ENCODE assay signal across 9 mouse cellular contexts in the genomic region with DNA sequence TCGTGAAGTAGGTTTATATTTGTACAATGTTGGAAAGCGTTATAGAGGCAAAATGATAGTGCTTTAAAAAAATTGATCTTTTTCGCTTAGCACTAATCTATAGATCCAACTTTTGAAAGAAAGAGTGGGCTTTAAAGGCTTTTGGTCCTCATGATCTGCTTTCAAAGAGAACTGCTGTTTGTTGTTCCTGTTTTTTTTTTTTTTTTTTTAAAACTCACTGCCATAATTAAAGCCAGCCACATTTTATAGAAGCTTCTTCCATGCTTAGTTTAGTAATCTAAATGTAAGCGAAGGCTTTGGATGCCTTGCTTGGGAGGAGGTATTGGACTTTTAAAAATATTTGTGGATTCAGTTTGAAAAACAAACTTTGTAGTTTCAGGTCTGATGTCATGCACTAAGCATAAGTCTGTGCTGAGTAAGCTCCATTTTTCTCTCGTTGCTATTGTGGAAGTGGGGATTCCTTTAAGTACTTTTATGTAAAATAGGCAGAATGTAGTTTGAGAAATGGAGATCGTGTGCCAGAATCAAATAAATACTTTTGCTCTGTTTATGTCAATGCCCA. TPM values are rescaled to one million over a fixed set of nuclear protein-coding genes. Genes with fewer than 3 reads are reported as not detected.
DNase-seq lines count a peak whose midpoint lies in the region; ATAC-seq and TF ChIP-seq lines count a peak whose summit lies in the region.
"Had no signal": no experiment of that assay in that cellular context is flagged by ENCODE, and none has a peak within 500 bp of the region (broad histone marks: within the 10 kb centered on the region; RNA-seq: fewer than 3 reads in every experiment).

No protein-coding gene starts in this region.

- 88% methylated on average over 6 of the region's 6 CpGs for WGBS in forebrain, embryonic 10.5 days
- WGBS in forebrain, embryonic 16.5 days = 79% methylated on average over 6 of the region's 6 CpGs
- WGBS in forebrain, postnatal 0 days = 79% methylated on average over 6 of the region's 6 CpGs
- WGBS in midbrain, embryonic 14.5 days = 88% methylated on average over 6 of the region's 6 CpGs

- peaks cover 27% of the 10 kb centered on the region for H3K4me1 ChIP-seq in forebrain, embryonic 10.5 days
- H3K4me1 ChIP-seq in forebrain, embryonic 16.5 days (replicated peaks; ENCODE audit: control insufficient read depth, insufficient read depth, low read length) = peaks cover 17% of the 10 kb centered on the region
- 0 out of 2 replicates have a peak, but pooled peaks cover 7% of the 10 kb centered on the region for H3K4me1 ChIP-seq in forebrain, postnatal 0 days (ENCODE audit: insufficient read depth)
- peaks cover 8% of the 10 kb centered on the region for H3K4me1 ChIP-seq in midbrain, embryonic 14.5 days (ENCODE audit: control insufficient read depth, insufficient read depth, low read length)

- H3K4me3 ChIP-seq in forebrain, embryonic 10.5 days = peak overlapping the region; percentile 91; the same call in 1 of the 2 replicates
- H3K4me3 ChIP-seq in forebrain, embryonic 16.5 days (replicated peaks; ENCODE audit: low read length) = no peak overlapping the region
- H3K4me3 ChIP-seq in left cerebral cortex, adult 2 months = peak overlapping the region; percentile 91; the same call in 1 of the 2 replicates
- no peak overlapping the region for H3K4me3 ChIP-seq in forebrain, postnatal 0 days (ENCODE audit: low read depth, low read length)
- no peak overlapping the region for H3K4me3 ChIP-seq in midbrain, embryonic 14.5 days (replicated peaks; ENCODE audit: low read depth, low read length)

- no peaks in the 10 kb centered on the region for H3K9me3 ChIP-seq in forebrain, embryonic 10.5 days
- H3K9me3 ChIP-seq in forebrain, embryonic 16.5 days (ENCODE audit: control insufficient read depth, low read length) = no peaks in the 10 kb centered on the region
- H3K9me3 ChIP-seq in forebrain, postnatal 0 days (ENCODE audit: low read length) = no peaks in the 10 kb centered on the region
- no peaks in the 10 kb centered on the region for H3K9me3 ChIP-seq in midbrain, embryonic 14.5 days (ENCODE audit: control insufficient read depth, low read length)

- peaks cover 17% of the 10 kb centered on the region for H3K36me3 ChIP-seq in forebrain, embryonic 10.5 days (replicated peaks)
- no peaks in the 10 kb centered on the region for H3K36me3 ChIP-seq in forebrain, embryonic 16.5 days (ENCODE audit: control insufficient read depth, insufficient read depth)
- H3K36me3 ChIP-seq in forebrain, postnatal 0 days (ENCODE audit: insufficient read depth) = no peaks in the 10 kb centered on the region
- H3K36me3 ChIP-seq in midbrain, embryonic 14.5 days (ENCODE audit: control insufficient read depth, insufficient read depth, low read length) = no peaks in the 10 kb centered on the region

- no peaks in the 10 kb centered on the region for H3K27me3 ChIP-seq in forebrain, embryonic 10.5 days (ENCODE audit: poor library complexity, severe bottlenecking)
- H3K27me3 ChIP-seq in forebrain, embryonic 16.5 days (replicated peaks; ENCODE audit: control insufficient read depth, insufficient read depth, low read length) = no peaks in the 10 kb centered on the region
- H3K27me3 ChIP-seq in forebrain, postnatal 0 days (ENCODE audit: insufficient read depth, low read length) = no peaks in the 10 kb centered on the region
- no peaks in the 10 kb centered on the region for H3K27me3 ChIP-seq in midbrain, embryonic 14.5 days (ENCODE audit: control insufficient read depth, insufficient read depth, low read length)

- no peak for DNase-seq in forebrain, embryonic 10.5 days (ENCODE audit: extremely low spot score, low spot score)
- no peak for DNase-seq in left cerebral cortex, adult 2 months (ENCODE audit: extremely low spot score in 1 of 2, low spot score in 2 of 2)
- no peak for DNase-seq in left cerebral cortex, postnatal 14 days (ENCODE audit: low spot score in 2 of 2)
- DNase-seq in forebrain, postnatal 0 days = no peak
- DNase-seq in midbrain, embryonic 14.5 days = no peak
- no peak for DNase-seq in lung, postnatal 14 days
- no peak for DNase-seq in urinary bladder, adult 2 months (ENCODE audit: low spot score)
- DNase-seq: heart, adult 18-20 months had no signal

- no peak overlapping the region for H3K4me2 ChIP-seq in forebrain, embryonic 16.5 days (ENCODE audit: low read length)
- 0 out of 2 replicates have a peak overlapping the region, but pooled peaks have one; percentile 93 for H3K4me2 ChIP-seq in forebrain, postnatal 0 days (ENCODE audit: low read depth)
- peak overlapping the region; percentile 63 for H3K4me2 ChIP-seq in midbrain, embryonic 14.5 days (ENCODE audit: low read length)

- H3K27ac ChIP-seq in forebrain, embryonic 10.5 days = no peak overlapping the region
- no peak overlapping the region for H3K27ac ChIP-seq in forebrain, embryonic 16.5 days (ENCODE audit: low read length)
- H3K27ac ChIP-seq in left cerebral cortex, adult 2 months = no peak overlapping the region
- no peak overlapping the region for H3K27ac ChIP-seq in forebrain, postnatal 0 days (ENCODE audit: low read depth, low read length)
- no peak overlapping the region for H3K27ac ChIP-seq in midbrain, embryonic 14.5 days (replicated peaks; ENCODE audit: low read depth, low read length)

- intact Hi-C loops in left cerebral cortex, adult 2 months (cut with DNase I) = loop anchor here (10.0 kb wide), 2 partner anchors 337 to 813 kb away; no protein-coding TSS in a partner anchor
- intact Hi-C loops in left cerebral cortex, postnatal 14 days (cut with DNase I) = loop anchor here (5.0 kb wide), 1 partner anchor 96 kb away; the partner anchor contains the start of gene Tnks2

- ATAC-seq in forebrain, embryonic 16.5 days = no peak
- no peak for ATAC-seq in forebrain, postnatal 0 days
- ATAC-seq in midbrain, embryonic 14.5 days (ENCODE audit: low FRiP score, low TSS enrichment) = no peak

- no peak overlapping the region for H3K9ac ChIP-seq in forebrain, embryonic 16.5 days (replicated peaks; ENCODE audit: low read depth, low read length)
- H3K9ac ChIP-seq in forebrain, postnatal 0 days = no peak overlapping the region
- no peak overlapping the region for H3K9ac ChIP-seq in midbrain, embryonic 14.5 days (replicated peaks; ENCODE audit: low read length)

- no peak for TF ChIP-seq CTCF in left cerebral cortex, adult 2 months (IDR thresholded peaks at IDR 0.05)
- no peak for TF ChIP-seq CTCF in forebrain, postnatal 0 days (IDR thresholded peaks at IDR 0.05; ENCODE audit: low read depth)

RNA-seq across cellular contexts. Expression of gene Btaf1, which starts 2.0 kb away (rescaled TPM):
- 19.7 and 20.6 TPM in 2 replicates for polyA plus RNA-seq in forebrain, embryonic 10.5 days (2016; fragmentation: Nextera tagmentation; extraction: Ambion mirVana)
- 12.3 TPM in 2 replicates for polyA plus RNA-seq in forebrain, embryonic 16.5 days (2015; fragmentation: Nextera tagmentation; extraction: Ambion mirVana)
- 10 to 100 TPM; 31.0 to 35.6 TPM for total RNA-seq in left cerebral cortex, adult 2 months (2021)
- total RNA-seq in left cerebral cortex, postnatal 14 days (2021) = 10 to 100 TPM; 24.6 to 27.0 TPM
- 23.0 and 25.0 TPM in 2 replicates for total RNA-seq in forebrain, postnatal 0 days (2014; rRNA removed)
- polyA plus RNA-seq in forebrain, postnatal 0 days (2015; fragmentation: Nextera tagmentation; extraction: Ambion mirVana) = 2.4 and 3.3 TPM in 2 replicates
- 11.4 and 15.4 TPM in 2 replicates for polyA plus RNA-seq in midbrain, embryonic 14.5 days (2014; fragmentation: Nextera tagmentation; extraction: Ambion mirVana)
- 9.1 and 9.6 TPM in 2 replicates for polyA plus RNA-seq in urinary bladder, adult 2 months (2012; rRNA removed)

RNA-seq across cellular contexts. Expression of gene Fgfbp3, which starts 8.5 kb away (rescaled TPM):
- 17.9 and 19.4 TPM in 2 replicates for polyA plus RNA-seq in forebrain, embryonic 10.5 days (2016; fragmentation: Nextera tagmentation; extraction: Ambion mirVana)
- polyA plus RNA-seq in forebrain, embryonic 16.5 days (2015; fragmentation: Nextera tagmentation; extraction: Ambion mirVana) = 26.3 and 29.3 TPM in 2 replicates
- 1 to 10 TPM; 6.5 to 8.9 TPM for total RNA-seq in left cerebral cortex, adult 2 months (2021)
- 1 to 10 TPM; 5.5 to 7.8 TPM for total RNA-seq in left cerebral cortex, postnatal 14 days (2021)
- total RNA-seq in forebrain, postnatal 0 days (2014; rRNA removed) = 33.0 and 44.8 TPM in 2 replicates
- polyA plus RNA-seq in forebrain, postnatal 0 days (2015; fragmentation: Nextera tagmentation; extraction: Ambion mirVana) = 40.0 and 41.6 TPM in 2 replicates
- polyA plus RNA-seq in midbrain, embryonic 14.5 days (2014; fragmentation: Nextera tagmentation; extraction: Ambion mirVana) = 50.6 and 66.6 TPM in 2 replicates
- polyA plus RNA-seq in urinary bladder, adult 2 months (2012; rRNA removed) = 3.8 and 4.6 TPM in 2 replicates

Comparison
In these comparisons a context has a peak if more than half of its experiments do, and no peak if none do; other contexts are left out.
1. H3K4me3 ChIP-seq: peak in forebrain, embryonic 10.5 days (single experiment) and left cerebral cortex, adult 2 months (single experiment); none in forebrain, embryonic 16.5 days (single experiment), forebrain, postnatal 0 days (single experiment) and midbrain, embryonic 14.5 days (single experiment).